Comparison of ENCODE assay signal across 24 mouse cellular contexts in genomic region chr9:79044344-79044743, GRCm38 (mm10).
A peak's percentile ranks its signal among the peaks of the same experiment; 100 is the strongest.
DNase-seq lines count a peak whose midpoint lies in the region; ATAC-seq and TF ChIP-seq lines count a peak whose summit lies in the region.
"Had no signal": no experiment of that assay in that cellular context is flagged by ENCODE, and none has a peak within 500 bp of the region (broad histone marks: within the 10 kb centered on the region; RNA-seq: fewer than 3 reads in every experiment).

No protein-coding gene starts in this region.

- H3K36me3 ChIP-seq in forebrain, embryonic 11.5 days (ENCODE audit: control insufficient read depth, insufficient read depth, low read length): no peaks in the 10 kb centered on the region
- H3K36me3 ChIP-seq in forebrain, postnatal 0 days (ENCODE audit: insufficient read depth): no peaks in the 10 kb centered on the region
- H3K36me3 ChIP-seq in forebrain, embryonic 15.5 days: no peaks in the 10 kb centered on the region
- no peaks in the 10 kb centered on the region for H3K36me3 ChIP-seq in kidney, adult 2 months (ENCODE audit: control insufficient read depth, insufficient read depth, low read length)
- H3K36me3 ChIP-seq: embryonic facial prominence, embryonic 10.5 days; embryonic facial prominence, embryonic 12.5 days; G1E had no signal

- intact Hi-C loops in heart, postnatal 25 days (cut with DNase I): loop anchor here (2.0 kb wide), 1 partner anchor 676 kb away; no protein-coding TSS in a partner anchor

- H3K27me3 ChIP-seq in forebrain, embryonic 11.5 days (ENCODE audit: control insufficient read depth, insufficient read depth, low read length): no peaks in the 10 kb centered on the region
- no peaks in the 10 kb centered on the region for H3K27me3 ChIP-seq in forebrain, postnatal 0 days (ENCODE audit: insufficient read depth, low read length)
- H3K27me3 ChIP-seq in forebrain, embryonic 15.5 days: no peaks in the 10 kb centered on the region
- no peaks in the 10 kb centered on the region for H3K27me3 ChIP-seq in kidney, adult 2 months (replicated peaks; ENCODE audit: control insufficient read depth, insufficient read depth, low read length)
- H3K27me3 ChIP-seq: CH12.LX; embryonic facial prominence, embryonic 12.5 days; Patski had no signal

- DNase-seq in forebrain, embryonic 11.5 days (ENCODE audit: low spot score): no peak
- DNase-seq in forebrain, postnatal 0 days: no peak
- peak; percentile 23 for DNase-seq in heart, adult 11 months
- no peak for DNase-seq in heart, postnatal 25 days (ENCODE audit: low spot score)
- no peak for DNase-seq in kidney, adult 2 months
- no peak for DNase-seq in cerebellum, postnatal 4 days (ENCODE audit: low spot score in 2 of 2)
- DNase-seq: adrenal gland, adult 8-10 months; adrenal gland, postnatal 14 days; adrenal gland, postnatal 36 days; B cell, adult 2 months; cerebellum, adult 11 months; cerebellum, adult 18-20 months; cerebellum, adult 8-10 months; cerebellum, adult 9-11 months; cerebellum, postnatal 14 days; cerebellum, postnatal 36 days had no signal

- no peak overlapping the region for H3K4me2 ChIP-seq in forebrain, embryonic 11.5 days (ENCODE audit: low read depth, low read length, severe bottlenecking)
- H3K4me2 ChIP-seq in forebrain, postnatal 0 days (ENCODE audit: low read depth): no peak overlapping the region
- H3K4me2 ChIP-seq in forebrain, embryonic 15.5 days (replicated peaks): no peak overlapping the region
- H3K4me2 ChIP-seq: embryonic facial prominence, embryonic 12.5 days had no signal

- no peak overlapping the region for H3K9ac ChIP-seq in forebrain, embryonic 11.5 days (ENCODE audit: low read length)
- H3K9ac ChIP-seq in forebrain, postnatal 0 days: no peak overlapping the region
- H3K9ac ChIP-seq in forebrain, embryonic 15.5 days (replicated peaks): no peak overlapping the region
- H3K9ac ChIP-seq: embryonic facial prominence, embryonic 12.5 days had no signal

- no peaks in the 10 kb centered on the region for H3K9me3 ChIP-seq in forebrain, embryonic 11.5 days (ENCODE audit: control insufficient read depth, low read length)
- H3K9me3 ChIP-seq in forebrain, postnatal 0 days (ENCODE audit: low read length): no peaks in the 10 kb centered on the region
- H3K9me3 ChIP-seq in forebrain, embryonic 15.5 days: no peaks in the 10 kb centered on the region
- H3K9me3 ChIP-seq: embryonic facial prominence, embryonic 10.5 days; embryonic facial prominence, embryonic 12.5 days; G1E had no signal

- H3K4me1 ChIP-seq in forebrain, embryonic 11.5 days (replicated peaks; ENCODE audit: control insufficient read depth, insufficient read depth, low read length): no peaks in the 10 kb centered on the region
- no peaks in the 10 kb centered on the region for H3K4me1 ChIP-seq in forebrain, postnatal 0 days (ENCODE audit: insufficient read depth)
- H3K4me1 ChIP-seq in forebrain, embryonic 15.5 days: no peaks in the 10 kb centered on the region
- no peaks in the 10 kb centered on the region for H3K4me1 ChIP-seq in kidney, adult 2 months (ENCODE audit: control insufficient read depth, insufficient read depth, low read length)
- H3K4me1 ChIP-seq: embryonic facial prominence, embryonic 10.5 days; embryonic facial prominence, embryonic 12.5 days had no signal

- TF ChIP-seq CTCF in forebrain, postnatal 0 days (IDR thresholded peaks at IDR 0.05; ENCODE audit: low read depth): no peak
- no peak for TF ChIP-seq CTCF in kidney, adult 2 months (conservative IDR thresholded peaks at IDR 0.05; ENCODE audit: insufficient read depth, insufficient read length, low read depth, low read length)

- H3K4me3 ChIP-seq in forebrain, embryonic 11.5 days (ENCODE audit: low read depth, low read length): no peak overlapping the region
- H3K4me3 ChIP-seq in forebrain, postnatal 0 days (ENCODE audit: low read depth, low read length): no peak overlapping the region
- H3K4me3 ChIP-seq in forebrain, embryonic 15.5 days: no peak overlapping the region
- H3K4me3 ChIP-seq in kidney, adult 2 months (ENCODE audit: insufficient read depth, low read depth, low read length): no peak overlapping the region
- H3K4me3 ChIP-seq: embryonic facial prominence, embryonic 10.5 days; embryonic facial prominence, embryonic 12.5 days had no signal

- 0 out of 2 replicates have a peak, but pooled peaks have one; percentile 27 for ATAC-seq in forebrain, embryonic 11.5 days (replicated peaks; ENCODE audit: low FRiP score)
- no peak; the same call in 1 of the 2 replicates for ATAC-seq in forebrain, postnatal 0 days
- peak; percentile 46; the same call in 1 of the 2 replicates for ATAC-seq in forebrain, embryonic 15.5 days (replicated peaks)
- ATAC-seq: activated CD4-positive, CD25-positive, alpha-beta regulatory T cell, adult 4 months; CD4-positive, CD25-positive, alpha-beta regulatory T cell, adult 4 months; Patski had no signal

- 95% methylated on average over 1 of the region's 1 CpGs for WGBS in forebrain, embryonic 11.5 days
- WGBS in forebrain, postnatal 0 days: 58% methylated on average over 1 of the region's 1 CpGs
- WGBS in forebrain, embryonic 15.5 days: 67% methylated on average over 1 of the region's 1 CpGs
- 80% methylated on average over 1 of the region's 1 CpGs for WGBS in kidney, adult 2 months

- no peak overlapping the region for H3K27ac ChIP-seq in forebrain, embryonic 11.5 days (ENCODE audit: low read depth, low read length)
- H3K27ac ChIP-seq in forebrain, postnatal 0 days (ENCODE audit: low read depth, low read length): no peak overlapping the region
- H3K27ac ChIP-seq in forebrain, embryonic 15.5 days (replicated peaks): no peak overlapping the region
- no peak overlapping the region for H3K27ac ChIP-seq in kidney, adult 2 months (ENCODE audit: insufficient read depth, low read depth, low read length)
- H3K27ac ChIP-seq: embryonic facial prominence, embryonic 10.5 days; embryonic facial prominence, embryonic 12.5 days had no signal

- TF ChIP-seq POLR2A in kidney, adult 2 months (IDR thresholded peaks at IDR 0.05; ENCODE audit: low read depth, low read length): no peak
